Mouse (Mus musculus) small intestine, adult 2 months (tissue): ENCODE data around the gene Mrpl37.

ENCODE experiments used
- CTCF ChIP-seq: fragments of 200-500 bp; IDR thresholded peaks from 2 replicates; pipeline ENCODE4 v1.5.1; 2012; ENCODE audit warnings: low read depth, mild to moderate bottlenecking, control low read depth, inconsistent platforms, low read length, moderate library complexity, mixed read lengths; ENCODE audit not compliant: insufficient replicate concordance, insufficient read length; ENCODE audit errors: extremely low read depth
- POLR2A ChIP-seq: fragments of 200-500 bp; IDR thresholded peaks from 2 replicates; pipeline ENCODE4 v1.6.1; 2012; ENCODE audit warnings: low read depth, mild to moderate bottlenecking, control low read depth, inconsistent platforms, low read length, moderate library complexity

GRCm38 (mm10) chr4:107008161-107008560 lies 58.5 kb downstream of the Mrpl37 start:
- TF ChIP-seq CTCF, result no peak
- TF ChIP-seq POLR2A, result no peak
